Mouse (Mus musculus) bone marrow macrophage, adult 2 months (primary cell): ENCODE data around the gene Olfr959. TPM values are rescaled to one million over a fixed set of nuclear protein-coding genes. Genes with fewer than 3 reads are reported as not detected.

Source experiments
- H3K27ac ChIP-seq: 2 replicates; pipeline ENCODE4 v1.5.1; 2012; ENCODE audit warnings: low read depth, low read length; ENCODE audit not compliant: insufficient read depth
- H3K4me1 ChIP-seq: 2 replicates; pipeline ENCODE4 v1.6.1; 2012; ENCODE audit warnings: low read length; ENCODE audit not compliant: control insufficient read depth, insufficient read depth
- H3K4me3 ChIP-seq: 2 replicates; pipeline ENCODE4 v1.5.1; 2012; ENCODE audit warnings: mild to moderate bottlenecking, low read length, moderate library complexity; ENCODE audit not compliant: insufficient read depth
- CTCF ChIP-seq: IDR thresholded peaks from 2 replicates; pipeline ENCODE4 v1.5.1; 2012; ENCODE audit warnings: low read depth, mild to moderate bottlenecking, low read length, moderate library complexity
- POLR2A ChIP-seq: IDR thresholded peaks from 2 replicates; pipeline ENCODE4 v1.6.1; 2012; ENCODE audit warnings: mild to moderate bottlenecking, low read depth, low read length, borderline replicate concordance
- polyA plus RNA-seq: library from polyadenylated mRNA; stranded (reverse); fragments of >200 nt; gene quantifications from 2 replicates; pipeline ENCODE4 v1.2.4, GENCODE M21; 2012; ENCODE audit not compliant: missing spikeins, insufficient read depth, insufficient read length

The Olfr959 gene
- not detected in 2 replicates for polyA plus RNA-seq

DNA sequence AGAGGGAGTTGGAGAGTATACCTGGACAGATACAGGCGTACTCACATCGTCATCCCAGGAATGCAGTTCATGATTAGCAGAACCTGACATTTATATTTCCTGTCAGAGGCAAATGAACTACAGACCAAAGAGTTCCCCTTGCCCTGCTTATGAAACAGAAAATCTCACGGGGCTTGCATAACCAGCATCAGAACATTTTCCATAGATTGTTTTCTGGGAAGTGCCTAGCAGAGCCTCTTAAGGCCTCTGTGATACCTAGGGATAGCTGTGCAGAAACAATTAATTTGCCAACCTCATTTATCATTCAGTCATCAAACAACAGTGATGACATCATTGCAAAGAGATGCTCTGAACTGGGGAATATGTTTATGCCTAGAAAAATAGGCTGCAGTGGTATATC is at the start of gene Olfr959:
Gene Olfr959 (minus strand): TSS at position 101 of the 400 bp plus-strand sequence.
- TF ChIP-seq POLR2A (no peak), CTCF (no peak)
- Histone ChIP-seq H3K4me1 (no peaks in the 10 kb centered on the region), H3K4me3 (no peak within 1 kb of the TSS), H3K27ac (no peak within 1 kb of the TSS)

GRCm38 (mm10) chr9:39624711-39625110 is 49.3 kb upstream of the Olfr959 start:
- peaks cover 9% of the 10 kb centered on the region for H3K4me1 ChIP-seq
- no peak overlapping the region for H3K27ac ChIP-seq
- no peak overlapping the region for H3K4me3 ChIP-seq
- TF ChIP-seq POLR2A (no peak), CTCF (no peak)

DNA sequence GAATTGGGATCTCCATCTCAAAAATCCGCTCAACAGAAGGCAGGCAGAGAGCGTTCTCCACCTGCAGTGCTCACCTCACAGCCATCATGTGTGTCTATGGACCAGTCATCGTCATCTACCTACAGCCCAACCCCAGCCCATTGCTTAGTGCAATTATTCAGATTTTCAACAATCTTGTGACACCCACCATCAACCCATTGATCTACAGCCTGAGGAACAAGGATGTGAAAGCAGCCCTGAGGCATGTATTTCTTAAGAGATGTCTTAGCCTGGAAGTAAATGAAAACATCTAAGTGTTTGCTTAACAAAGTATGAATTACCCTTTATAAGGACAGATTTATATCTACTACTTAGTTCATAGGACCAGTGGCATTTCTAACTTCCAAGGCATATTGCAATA is 48.4 kb upstream of the Olfr959 start:
- no peak for TF ChIP-seq POLR2A
- H3K27ac ChIP-seq, result no peak overlapping the region
- H3K4me3 ChIP-seq, result no peak overlapping the region
- H3K4me1 ChIP-seq, result peaks cover 4% of the 10 kb centered on the region

DNA sequence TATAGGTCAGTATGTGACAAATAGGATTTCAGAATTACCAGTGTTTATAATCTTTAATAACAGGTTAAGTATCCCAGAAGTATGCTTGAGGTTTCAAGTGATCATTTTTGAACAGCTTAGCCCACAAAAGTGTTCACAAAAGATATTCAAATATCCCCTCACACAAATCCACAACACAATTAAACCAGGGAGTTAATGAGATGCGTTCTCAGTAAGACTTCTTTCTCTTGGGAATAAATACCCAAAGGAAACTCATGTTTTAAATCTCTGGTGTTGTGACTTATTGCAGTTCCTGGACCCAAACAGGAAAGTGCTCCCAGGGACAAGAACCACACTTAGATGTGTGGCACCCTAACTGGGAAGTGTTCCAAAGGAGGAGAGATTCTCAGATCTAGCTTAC is 45.7 kb upstream of the Olfr959 start, which contains the start of gene Olfr960:
Gene Olfr960 (plus strand): TSS at position 301 of the 400 bp plus-strand sequence.
- no peak within 1 kb of the TSS for H3K4me3 ChIP-seq
- H3K27ac ChIP-seq, result no peak within 1 kb of the TSS
- TF ChIP-seq CTCF (no peak), POLR2A (no peak)
- H3K4me1 ChIP-seq, result no peaks in the 10 kb centered on the region

DNA sequence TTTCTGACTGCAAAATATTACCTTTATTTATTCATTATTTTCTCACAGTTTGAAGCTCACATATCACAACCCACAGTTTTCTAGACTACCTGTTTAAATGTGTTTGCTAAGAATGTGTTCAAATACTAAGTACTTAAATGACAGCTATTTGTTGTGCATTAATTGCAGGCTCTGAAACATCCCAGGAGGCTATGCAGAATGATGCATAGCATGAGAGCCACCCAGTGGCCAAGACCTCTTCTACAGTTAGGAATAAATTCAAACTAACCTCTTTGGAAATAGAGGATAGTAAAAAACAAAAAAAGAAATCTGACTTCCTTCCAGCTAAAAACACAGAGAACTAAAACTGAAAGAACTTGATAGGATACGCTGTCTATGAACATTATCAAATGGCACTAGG is 36.6 kb upstream of the Olfr959 start:
- Histone ChIP-seq H3K4me1 (no peaks in the 10 kb centered on the region), H3K4me3 (no peak overlapping the region), H3K27ac (no peak overlapping the region)
- TF ChIP-seq CTCF (no peak), POLR2A (no peak)

DNA sequence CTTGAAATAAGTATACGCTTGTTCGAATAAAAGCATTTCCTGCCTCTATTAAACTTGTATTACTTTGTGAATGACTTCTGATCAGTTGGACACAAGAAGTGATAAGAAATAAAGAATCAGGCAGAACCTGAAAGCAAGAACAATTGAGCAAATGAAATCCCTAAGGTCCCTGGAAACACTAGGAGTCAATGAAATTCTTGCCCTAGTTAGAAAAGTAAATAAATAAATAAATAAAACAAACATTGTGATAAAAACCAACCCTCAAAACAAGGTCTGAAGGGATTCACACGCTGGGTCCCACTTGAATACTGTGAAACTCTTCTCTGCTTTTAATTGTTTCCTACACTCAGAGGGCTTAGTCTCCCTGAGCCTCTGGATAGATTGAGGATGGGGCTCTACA is 35.0 kb upstream of the Olfr959 start, which contains the start of gene Olfr148:
Gene Olfr148 (plus strand): TSS at position 301 of the 400 bp plus-strand sequence.
- no peak within 1 kb of the TSS for H3K4me3 ChIP-seq
- TF ChIP-seq POLR2A (no peak), CTCF (no peak)

GRCm38 (mm10) chr9:39608497-39608896 is 33.1 kb upstream of the Olfr959 start:
- no peak overlapping the region for H3K27ac ChIP-seq
- no peak for TF ChIP-seq CTCF
- TF ChIP-seq POLR2A, result no peak
- peaks cover 5% of the 10 kb centered on the region for H3K4me1 ChIP-seq
- H3K4me3 ChIP-seq, result no peak overlapping the region

More for the DNA sequence above, 35.0 kb upstream of the Olfr959 start, which contains the start of gene Olfr148:
- Histone ChIP-seq H3K27ac (no peak within 1 kb of the TSS), H3K4me1 (no peaks in the 10 kb centered on the region)

DNA sequence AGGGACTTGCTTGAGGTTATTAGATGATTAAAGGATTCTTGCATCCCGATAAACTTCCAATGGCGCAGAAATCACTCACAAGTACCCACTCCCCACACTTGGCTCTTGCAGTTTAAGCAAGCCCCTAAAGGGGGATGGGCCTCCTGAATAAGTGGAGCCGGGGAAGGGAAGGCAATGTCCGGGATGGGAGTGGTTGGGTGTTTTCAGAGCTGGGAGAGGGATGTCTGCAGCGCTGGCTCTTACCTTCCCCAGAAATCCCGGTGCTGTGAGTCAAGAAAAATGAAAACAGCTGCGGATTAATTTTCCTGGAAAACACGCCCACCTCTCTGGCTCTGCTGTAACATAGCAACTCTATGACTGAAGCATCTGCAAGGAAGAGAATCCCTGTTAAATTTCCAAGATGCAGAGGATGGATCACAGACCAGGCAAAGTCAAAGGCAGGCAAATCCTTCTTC is 28.7 kb upstream of the Olfr959 start, which contains the start of gene AW551984:
Gene AW551984 (minus strand): TSS at position 405 of the 455 bp plus-strand sequence.
- H3K27ac ChIP-seq, result no peak within 1 kb of the TSS
- H3K4me1 ChIP-seq, result peaks cover 8% of the 10 kb centered on the region
- TF ChIP-seq CTCF, result no peak
- TF ChIP-seq POLR2A, result no peak
- peak within 1 kb of the TSS; percentile 46 for H3K4me3 ChIP-seq

DNA sequence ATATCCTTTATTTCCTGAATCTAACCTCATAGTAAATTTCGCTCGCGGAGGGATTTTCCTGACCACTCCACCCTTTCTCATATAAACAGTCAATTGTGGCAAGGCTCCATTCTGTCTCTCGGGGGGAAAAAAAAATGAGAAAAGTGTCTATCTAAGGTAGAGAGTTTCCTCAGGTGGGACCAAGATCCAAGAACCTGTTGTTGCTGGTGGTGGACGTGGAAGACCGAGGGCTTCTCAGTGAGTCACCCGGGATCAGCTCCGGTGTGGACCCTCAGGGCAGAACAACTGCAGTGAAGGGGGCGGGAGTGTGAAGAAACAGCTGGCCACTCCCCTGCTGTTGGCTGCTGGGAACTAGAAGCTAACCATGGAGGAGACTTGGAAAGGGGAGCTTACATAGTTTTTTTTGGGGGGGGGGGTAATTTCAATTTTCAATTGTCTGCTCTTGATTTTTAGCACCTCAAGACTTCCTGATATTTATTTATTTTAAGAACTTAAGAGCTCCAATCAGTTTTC is 28.0 kb upstream of the Olfr959 start:
- TF ChIP-seq CTCF (no peak), POLR2A (no peak)
- peak overlapping the region; percentile 11; the same call in 1 of the 2 replicates for H3K4me3 ChIP-seq
- H3K4me1 ChIP-seq, result peaks cover 8% of the 10 kb centered on the region
- no peak overlapping the region for H3K27ac ChIP-seq

DNA sequence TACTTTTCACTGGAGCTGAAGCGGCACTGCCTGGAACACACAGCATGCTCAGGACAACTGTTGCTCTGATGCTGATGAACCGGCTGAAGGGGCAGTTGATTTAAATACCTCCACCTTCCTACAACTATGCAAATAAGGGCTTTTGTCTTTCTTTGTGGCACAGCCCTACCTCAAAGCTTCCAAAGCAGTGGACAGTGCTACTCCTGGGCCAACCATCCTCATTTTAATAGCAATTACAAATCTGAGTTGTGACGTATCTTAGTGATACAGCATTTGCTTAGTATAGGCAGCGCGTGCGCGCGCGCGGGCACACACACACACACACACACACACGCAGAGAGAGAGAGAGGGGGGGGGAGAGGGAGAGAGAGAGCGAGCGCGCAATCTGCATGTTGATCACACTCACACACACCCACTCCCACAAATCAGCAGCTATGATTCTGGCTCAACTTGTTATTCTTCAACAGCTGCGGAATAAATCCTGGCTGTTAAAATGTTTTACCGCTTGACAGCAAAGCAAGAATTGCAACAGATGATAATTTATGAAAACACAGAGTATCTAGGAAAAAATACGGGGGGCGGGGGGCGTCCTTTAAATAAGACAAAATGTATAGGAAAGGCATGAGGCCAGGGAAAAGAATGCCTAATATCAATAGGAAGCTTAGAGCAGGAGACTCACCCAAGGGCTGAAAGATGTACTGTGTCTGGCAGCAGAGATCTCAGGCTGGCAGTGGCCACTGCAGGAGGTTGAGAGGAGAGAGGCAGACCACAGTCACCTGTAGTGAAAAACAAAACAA is 27.4 kb upstream of the Olfr959 start:
- H3K4me1 ChIP-seq, result peaks cover 8% of the 10 kb centered on the region
- no peak overlapping the region for H3K27ac ChIP-seq
- peak overlapping the region; percentile 16; the same call in 1 of the 2 replicates for H3K4me3 ChIP-seq
- TF ChIP-seq CTCF, result no peak
- no peak for TF ChIP-seq POLR2A
